ENCODE assay signal across 11 mouse cellular contexts in genomic region chr8:11452974-11453373, GRCm38 (mm10). TPM values are rescaled to one million over a fixed set of nuclear protein-coding genes. Genes with fewer than 3 reads are reported as not detected.
DNase-seq lines count a peak whose midpoint lies in the region; ATAC-seq lines count a peak whose summit lies in the region.
"Had no signal": no experiment of that assay in that cellular context is flagged by ENCODE, and none has a peak within 500 bp of the region (broad histone marks: within the 10 kb centered on the region; RNA-seq: fewer than 3 reads in every experiment).

No protein-coding gene starts in this region.

- ATAC-seq in limb, embryonic 12.5 days (ENCODE audit: insufficient number of reproducible peaks, insufficient read depth, low FRiP score, low TSS enrichment, low read depth), result no peak
- ATAC-seq in embryonic facial prominence, embryonic 14.5 days (ENCODE audit: low read depth), result peak; percentile 31; the same call in 1 of the 2 replicates
- ATAC-seq in midbrain, embryonic 12.5 days (ENCODE audit: low FRiP score, low read depth), result peak; percentile 38; the same call in 1 of the 2 replicates
- ATAC-seq: intestine, postnatal 0 days; liver, embryonic 12.5 days had no signal

- peaks cover 12% of the 10 kb centered on the region for H3K36me3 ChIP-seq in limb, embryonic 12.5 days
- peaks cover 12% of the 10 kb centered on the region for H3K36me3 ChIP-seq in limb, embryonic 10.5 days
- peaks cover 11% of the 10 kb centered on the region for H3K36me3 ChIP-seq in embryonic facial prominence, embryonic 14.5 days (ENCODE audit: control insufficient read depth, insufficient read depth, low read length)
- no peaks in the 10 kb centered on the region for H3K36me3 ChIP-seq in midbrain, embryonic 12.5 days
- H3K36me3 ChIP-seq: liver, embryonic 12.5 days had no signal

- no peak overlapping the region for H3K4me3 ChIP-seq in limb, embryonic 12.5 days (replicated peaks)
- H3K4me3 ChIP-seq in limb, embryonic 10.5 days, result no peak overlapping the region
- no peak overlapping the region for H3K4me3 ChIP-seq in embryonic facial prominence, embryonic 14.5 days (ENCODE audit: low read depth, low read length)
- no peak overlapping the region for H3K4me3 ChIP-seq in midbrain, embryonic 12.5 days
- H3K4me3 ChIP-seq: liver, embryonic 12.5 days had no signal

- 59% methylated on average over 4 of the region's 4 CpGs for WGBS in limb, embryonic 12.5 days
- WGBS in limb, embryonic 10.5 days, result 70% methylated on average over 4 of the region's 4 CpGs
- 27% methylated on average over 4 of the region's 4 CpGs for WGBS in embryonic facial prominence, embryonic 14.5 days
- WGBS in midbrain, embryonic 12.5 days, result 17% methylated on average over 4 of the region's 4 CpGs

- H3K9ac ChIP-seq in limb, embryonic 12.5 days (replicated peaks), result no peak overlapping the region
- no peak overlapping the region for H3K9ac ChIP-seq in embryonic facial prominence, embryonic 14.5 days (ENCODE audit: low read depth, low read length)
- H3K9ac ChIP-seq in midbrain, embryonic 12.5 days (replicated peaks), result peak overlapping the region; percentile 15; the same call in 1 of the 2 replicates
- H3K9ac ChIP-seq: liver, embryonic 12.5 days had no signal

- peaks cover 30% of the 10 kb centered on the region for H3K4me1 ChIP-seq in limb, embryonic 12.5 days (replicated peaks)
- peaks cover 14% of the 10 kb centered on the region for H3K4me1 ChIP-seq in limb, embryonic 10.5 days
- H3K4me1 ChIP-seq in embryonic facial prominence, embryonic 14.5 days (ENCODE audit: control insufficient read depth, insufficient read depth, low read length), result peaks cover 9% of the 10 kb centered on the region
- peaks cover 36% of the 10 kb centered on the region for H3K4me1 ChIP-seq in midbrain, embryonic 12.5 days

- H3K27me3 ChIP-seq in limb, embryonic 12.5 days, result 0 out of 2 replicates have a peak, but pooled peaks cover 2% of the 10 kb centered on the region
- H3K27me3 ChIP-seq in limb, embryonic 10.5 days (ENCODE audit: low read depth, poor library complexity, severe bottlenecking), result no peaks in the 10 kb centered on the region
- no peaks in the 10 kb centered on the region for H3K27me3 ChIP-seq in embryonic facial prominence, embryonic 14.5 days (replicated peaks; ENCODE audit: control insufficient read depth, insufficient read depth, low read length)
- peaks cover 23% of the 10 kb centered on the region for H3K27me3 ChIP-seq in midbrain, embryonic 12.5 days

- no peak for DNase-seq in limb, embryonic 10.5 days (ENCODE audit: low spot score)
- DNase-seq in NIH3T3 (ENCODE audit: low read depth), result peak; percentile 25
- DNase-seq in embryonic facial prominence, embryonic 14.5 days (ENCODE audit: low spot score), result peak; percentile 75
- DNase-seq in left cerebral cortex, adult 8-10 months (ENCODE audit: low spot score in 2 of 2), result no peak
- DNase-seq in gastrocnemius, postnatal 25 days, result no peak
- no peak for DNase-seq in cerebellum, postnatal 14 days
- DNase-seq: cerebellum, adult 18-20 months had no signal

- no peaks in the 10 kb centered on the region for H3K9me3 ChIP-seq in limb, embryonic 12.5 days
- H3K9me3 ChIP-seq in limb, embryonic 10.5 days (replicated peaks), result no peaks in the 10 kb centered on the region
- H3K9me3 ChIP-seq in embryonic facial prominence, embryonic 14.5 days (ENCODE audit: control insufficient read depth, low read length), result no peaks in the 10 kb centered on the region
- no peaks in the 10 kb centered on the region for H3K9me3 ChIP-seq in midbrain, embryonic 12.5 days
- H3K9me3 ChIP-seq: liver, embryonic 12.5 days had no signal

- peak overlapping the region; percentile 74; the same call in 1 of the 2 replicates for H3K27ac ChIP-seq in limb, embryonic 12.5 days
- no peak overlapping the region for H3K27ac ChIP-seq in limb, embryonic 10.5 days
- H3K27ac ChIP-seq in embryonic facial prominence, embryonic 14.5 days (replicated peaks; ENCODE audit: low read depth, low read length), result no peak overlapping the region; the same call in 1 of the 2 replicates
- H3K27ac ChIP-seq in midbrain, embryonic 12.5 days (replicated peaks), result peak overlapping the region; percentile 69
- H3K27ac ChIP-seq: liver, embryonic 12.5 days had no signal

- no peak overlapping the region for H3K4me2 ChIP-seq in limb, embryonic 12.5 days
- no peak overlapping the region for H3K4me2 ChIP-seq in embryonic facial prominence, embryonic 14.5 days (ENCODE audit: low read depth, low read length)
- H3K4me2 ChIP-seq in midbrain, embryonic 12.5 days (replicated peaks), result no peak overlapping the region
- H3K4me2 ChIP-seq: liver, embryonic 12.5 days had no signal

RNA-seq across cellular contexts. Expression of gene Rab20, which starts 25.5 kb away (rescaled TPM):
- 0.81 and 0.93 TPM in 2 replicates for polyA plus RNA-seq in limb, embryonic 12.5 days (2016; fragmentation: Nextera tagmentation; extraction: Ambion mirVana)
- 0.99 and 1.9 TPM in 2 replicates for polyA plus RNA-seq in limb, embryonic 10.5 days (2016; fragmentation: Nextera tagmentation; extraction: Ambion mirVana)
- polyA plus RNA-seq in embryonic facial prominence, embryonic 14.5 days (2014; fragmentation: Nextera tagmentation; extraction: Ambion mirVana), result 2.0 and 2.1 TPM in 2 replicates
- 0.22 and 0.50 TPM in 2 replicates for polyA plus RNA-seq in midbrain, embryonic 12.5 days (2016; fragmentation: Nextera tagmentation; extraction: Ambion mirVana)
- total RNA-seq in left cerebral cortex, adult 8-10 months (2022), result 1 to 10 TPM in 2 of 4 experiments, under 1 TPM in 2; 0.35 to 1.6 (median 0.78) TPM
- under 1 TPM; 0.51 to 0.90 TPM for total RNA-seq in gastrocnemius, postnatal 25 days (2021)

RNA-seq across cellular contexts. Expression of gene Naxd, which starts 44.3 kb away (rescaled TPM):
- polyA plus RNA-seq in limb, embryonic 12.5 days (2016; fragmentation: Nextera tagmentation; extraction: Ambion mirVana), result 116 and 121 TPM in 2 replicates
- 105 and 116 TPM in 2 replicates for polyA plus RNA-seq in limb, embryonic 10.5 days (2016; fragmentation: Nextera tagmentation; extraction: Ambion mirVana)
- polyA plus RNA-seq in embryonic facial prominence, embryonic 14.5 days (2014; fragmentation: Nextera tagmentation; extraction: Ambion mirVana), result 95.1 and 103 TPM in 2 replicates
- polyA plus RNA-seq in midbrain, embryonic 12.5 days (2016; fragmentation: Nextera tagmentation; extraction: Ambion mirVana), result 117 and 122 TPM in 2 replicates
- total RNA-seq in left cerebral cortex, adult 8-10 months (2022), result 10 to 100 TPM; 48.7 to 62.5 (median 56.0) TPM
- 10 to 100 TPM; 26.3 to 28.9 TPM for total RNA-seq in gastrocnemius, postnatal 25 days (2021)

Comparison
In these comparisons a context has a peak if more than half of its experiments do, and no peak if none do; other contexts are left out.
1. H3K27ac ChIP-seq: peak in limb, embryonic 12.5 days (single experiment) and midbrain, embryonic 12.5 days (single experiment); none in limb, embryonic 10.5 days (single experiment) and embryonic facial prominence, embryonic 14.5 days (single experiment).
2. DNase-seq: peak in NIH3T3 (single experiment) and embryonic facial prominence, embryonic 14.5 days (single experiment); none in limb, embryonic 10.5 days (single experiment), left cerebral cortex, adult 8-10 months (0 of 2), gastrocnemius, postnatal 25 days (single experiment) and cerebellum, postnatal 14 days (0 of 2).